Mouse (Mus musculus) fat pad, adult 2 months (tissue): Measurements from ENCODE around the gene H2afv.
"Not testable (repeated sequence)": the region's sequence is repeated elsewhere in the genome, so short reads cannot be mapped to it uniquely, and the experiment has no call there.

Experiments used
- DNase-seq: peaks from one replicate; pipeline ENCODE4 v3.0.0-alpha.2; 2011; ENCODE audit warnings: low read depth, low spot score; ENCODE audit errors: extremely low read depth

Gene H2afv

GRCm38 (mm10) chr11:6415551-6416404, 28.5 kb downstream of the H2afv start:
- DNase-seq, result no peak

- no peak for DNase-seq
Observed at GRCm38 (mm10) chr11:6414751-6415550, 29.3 kb downstream of the H2afv start, which contains the start of gene Ppia. Gene Ppia (plus strand): TSS chr11:6415443.

- no peak for DNase-seq
Observed at GRCm38 (mm10) chr11:6413264-6413663, 31.0 kb downstream of the H2afv start.

- no peak for DNase-seq
Observed at GRCm38 (mm10) chr11:6411684-6412083, 32.6 kb downstream of the H2afv start.

GRCm38 (mm10) chr11:6410755-6411154, 33.5 kb downstream of the H2afv start:
- DNase-seq, result not testable (repeated sequence)

- DNase-seq, result no peak
Observed at GRCm38 (mm10) chr11:6410050-6410602, 34.1 kb downstream of the H2afv start.

GRCm38 (mm10) chr11:6407162-6407621, 37.1 kb downstream of the H2afv start:
- no peak for DNase-seq

- no peak for DNase-seq
Observed at GRCm38 (mm10) chr11:6406251-6407161, 37.7 kb downstream of the H2afv start.

GRCm38 (mm10) chr11:6405591-6406081, 38.6 kb downstream of the H2afv start:
- no peak for DNase-seq

GRCm38 (mm10) chr11:6404699-6405566, 39.3 kb downstream of the H2afv start:
- no peak for DNase-seq

GRCm38 (mm10) chr11:6403830-6404405, 40.3 kb downstream of the H2afv start:
- DNase-seq, result no peak

- no peak for DNase-seq
Observed at GRCm38 (mm10) chr11:6402515-6403510, 41.4 kb downstream of the H2afv start.

GRCm38 (mm10) chr11:6398141-6398540, 46.1 kb downstream of the H2afv start:
- no peak for DNase-seq

- DNase-seq, result no peak
Observed at GRCm38 (mm10) chr11:6395565-6395964, 48.7 kb downstream of the H2afv start.

GRCm38 (mm10) chr11:6393866-6394265, 50.4 kb downstream of the H2afv start:
- DNase-seq, result no peak

- no peak for DNase-seq
Observed at GRCm38 (mm10) chr11:6392857-6393256, 51.4 kb downstream of the H2afv start.

GRCm38 (mm10) chr11:6391516-6392276, 52.5 kb downstream of the H2afv start:
- DNase-seq, result no peak
